Mouse (Mus musculus) activated CD4-positive, CD25-positive, alpha-beta regulatory T cell, adult 4 months (primary cell): ENCODE measurements around the gene Eri3. TPM values are rescaled to one million over a fixed set of nuclear protein-coding genes. Genes with fewer than 3 reads are reported as not detected.

ENCODE experiments used
- ATAC-seq: one replicate; pipeline ENCODE4 v1.8.0; 2017
- polyA plus RNA-seq, 2 experiments: library from polyadenylated mRNA; unstranded; fragments of 100-300 nt; shearing (Covaris generic); gene quantifications; one replicate each; pipeline ENCODE4 v1.2.1; 2017

Gene Eri3
- polyA plus RNA-seq, result 10 to 100 TPM; 40.9 to 47.1 TPM

DNA sequence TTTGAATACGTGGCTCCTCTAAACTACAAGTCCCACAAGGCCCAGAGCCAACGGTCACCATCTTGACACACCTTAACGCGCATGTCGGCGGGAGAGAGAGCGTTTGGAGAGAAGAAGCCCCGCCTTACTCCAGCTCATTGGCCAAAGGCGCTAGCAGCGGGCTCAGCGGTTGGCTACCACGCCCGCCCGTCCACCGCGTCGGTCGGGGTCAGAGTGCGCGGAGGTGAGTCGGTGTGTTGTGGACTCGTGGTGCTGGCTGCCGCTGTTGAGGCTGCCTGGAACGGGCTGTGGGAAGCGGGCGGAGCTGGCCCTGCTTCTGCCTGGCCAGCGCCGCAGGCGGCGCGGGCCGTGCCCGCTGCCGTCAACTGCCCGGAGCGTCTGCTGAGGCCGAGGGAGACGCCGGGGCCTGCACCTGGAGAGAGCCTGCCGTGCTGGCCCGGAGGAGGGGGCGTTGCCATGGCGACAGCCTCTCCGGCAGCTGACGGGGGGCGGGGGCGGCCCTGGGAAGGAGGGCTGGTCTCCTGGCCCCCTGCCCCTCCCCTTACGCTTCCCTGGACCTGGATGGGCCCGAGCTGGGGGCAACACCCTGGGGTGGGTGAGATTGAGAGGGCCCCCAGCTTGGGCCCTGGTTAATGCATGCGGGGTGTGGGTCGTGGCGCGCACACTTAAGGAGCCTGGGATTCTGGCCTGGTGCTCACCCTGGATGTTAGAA is at the start of gene Eri3:
Gene Eri3, plus strand, starts transcription at position 226 of the 712 bp plus-strand sequence.
- peak; percentile 100 for ATAC-seq

DNA sequence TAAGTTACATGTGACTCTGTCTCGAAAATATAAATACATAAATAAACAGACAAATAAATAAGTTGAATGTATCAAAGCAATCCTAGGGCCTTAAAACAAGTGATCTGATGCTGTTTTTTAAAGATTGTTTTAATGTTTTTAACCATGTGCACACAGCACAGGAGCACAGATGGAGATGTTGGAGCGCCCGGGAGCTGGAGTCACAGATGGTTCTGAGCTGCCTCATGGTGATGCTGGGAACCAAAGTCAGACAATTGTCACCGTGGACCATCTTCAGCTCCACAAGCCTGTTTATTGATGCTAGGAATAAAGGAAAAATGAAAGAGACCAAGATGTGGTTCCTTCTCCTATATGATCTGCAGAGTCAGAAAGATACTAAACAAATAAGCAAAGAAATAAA is 31.9 kb upstream of the Eri3 start:
- no peak for ATAC-seq

GRCm38 (mm10) chr4:117521350-117521749 is 28.8 kb upstream of the Eri3 start:
- no peak for ATAC-seq

DNA sequence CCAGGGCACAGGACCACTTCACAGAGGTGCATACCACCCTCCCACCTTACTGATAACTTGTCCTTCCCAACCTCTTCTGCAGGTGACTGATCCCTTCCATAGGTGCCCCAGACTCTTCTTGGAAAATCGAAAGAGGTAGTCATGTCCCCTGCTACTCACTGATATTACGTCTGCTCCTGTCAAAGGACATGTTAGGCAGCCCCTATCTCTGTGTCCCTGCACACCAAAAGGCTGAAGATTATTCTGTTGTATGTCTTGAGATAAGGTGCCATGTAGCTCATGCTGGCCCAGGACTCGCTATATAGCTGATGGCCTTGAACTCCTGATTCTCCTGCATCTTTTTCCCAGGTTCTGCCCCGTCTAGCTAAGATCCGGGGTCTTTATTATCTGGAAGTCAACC is 24.2 kb upstream of the Eri3 start:
- ATAC-seq, result no peak

- ATAC-seq, result no peak
These were observed 22.9 kb upstream of the Eri3 start for GRCm38 (mm10) chr4:117527116-117527899.

- no peak for ATAC-seq
These were observed 22.2 kb upstream of the Eri3 start for GRCm38 (mm10) chr4:117527952-117528351.

DNA sequence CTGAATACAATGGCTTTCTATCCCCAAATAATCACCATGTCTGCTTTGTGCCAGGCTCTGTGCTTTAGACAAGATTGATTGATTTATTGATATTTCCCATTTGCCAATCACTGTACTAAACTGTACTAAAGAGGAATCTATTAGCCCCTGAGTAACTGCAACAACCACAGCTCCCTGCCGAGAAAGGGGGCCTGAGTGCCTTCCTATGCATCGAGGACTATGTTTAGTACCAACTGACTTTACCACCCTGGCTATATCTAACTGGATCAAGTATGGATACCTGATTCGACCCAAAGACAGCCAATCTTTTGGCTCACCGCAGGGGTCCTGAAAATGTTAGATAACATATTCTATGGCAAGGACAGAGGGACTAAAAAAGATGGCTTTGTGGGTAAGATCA is 20.3 kb upstream of the Eri3 start:
- ATAC-seq, result no peak

DNA sequence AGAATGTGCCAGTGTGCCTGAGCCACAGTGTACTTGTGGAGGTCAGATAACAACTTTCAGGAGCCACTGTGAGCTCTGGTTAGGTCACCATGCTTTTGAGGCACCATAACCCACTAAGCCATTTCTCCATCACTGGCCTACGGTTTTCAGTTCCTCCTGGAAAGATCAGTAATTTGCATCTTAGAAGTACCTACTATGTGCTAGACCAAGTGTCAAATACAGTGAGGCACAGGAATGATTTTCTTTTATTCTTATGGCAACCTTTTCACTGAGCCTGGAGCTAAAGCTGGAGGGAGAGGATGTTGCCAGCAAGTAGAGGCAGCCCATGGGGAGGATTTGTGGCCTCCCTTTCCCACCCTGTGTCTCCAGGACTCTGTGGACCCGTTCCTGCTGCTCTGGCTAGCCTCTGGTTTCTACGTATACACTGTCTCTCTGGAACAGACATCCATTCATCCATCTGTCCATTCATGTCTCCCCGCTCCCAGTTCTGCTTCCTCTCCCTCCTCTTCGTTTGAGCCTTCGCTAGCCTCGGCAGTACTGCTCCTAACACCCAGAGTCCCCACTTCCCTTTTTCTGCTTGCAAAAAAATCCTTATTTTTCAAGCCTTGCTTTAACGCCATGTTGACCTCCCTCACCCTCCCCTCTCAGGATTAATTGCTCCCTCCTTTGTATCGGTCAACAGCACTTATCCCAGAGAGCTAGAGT is 14.5 kb upstream of the Eri3 start:
- ATAC-seq, result no peak

GRCm38 (mm10) chr4:117537002-117537401 is 13.2 kb upstream of the Eri3 start:
- no peak for ATAC-seq

GRCm38 (mm10) chr4:117539329-117539980 is 10.7 kb upstream of the Eri3 start:
- no peak for ATAC-seq

DNA sequence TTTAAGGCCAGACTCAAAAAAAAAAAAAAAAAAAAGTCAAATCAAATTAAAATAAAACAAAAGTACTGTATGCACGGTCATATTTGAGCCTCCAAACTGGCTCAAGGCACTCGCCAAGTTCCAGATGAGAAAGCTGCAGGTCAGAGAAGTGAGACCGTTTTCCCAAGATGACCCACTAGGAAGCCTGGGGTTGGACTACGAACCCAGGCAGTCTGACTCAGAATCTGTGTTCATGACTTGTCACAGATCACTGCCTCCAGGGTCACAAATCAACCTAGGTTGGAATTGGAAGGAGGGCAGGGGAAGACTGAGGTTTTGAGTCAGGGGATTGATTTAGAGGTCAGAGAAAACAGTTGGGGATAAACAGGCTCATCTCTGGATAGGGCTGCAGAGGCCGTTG is 9.6 kb upstream of the Eri3 start:
- no peak for ATAC-seq

- ATAC-seq, result no peak
These were observed 4.7 kb upstream of the Eri3 start for GRCm38 (mm10) chr4:117545448-117545847.

DNA sequence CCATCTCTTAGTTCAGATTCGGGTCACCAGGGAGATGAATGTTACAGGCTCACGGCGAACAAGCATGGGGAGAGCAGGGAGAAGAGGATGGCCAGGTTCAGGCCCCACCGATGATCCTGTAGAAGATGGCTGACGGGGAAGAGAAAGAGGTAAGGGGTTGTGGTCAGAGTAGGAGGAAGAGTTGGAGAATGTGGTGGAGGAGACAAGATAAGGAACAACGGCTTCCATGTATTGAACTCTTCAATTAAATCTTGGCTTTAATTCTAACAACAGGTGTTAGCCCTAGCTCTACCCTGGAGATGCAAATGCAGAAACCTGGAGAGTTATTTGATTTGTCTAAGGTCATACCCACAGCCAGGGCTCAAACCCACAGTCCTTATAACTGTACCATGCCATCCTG is 3.5 kb upstream of the Eri3 start:
- ATAC-seq, result no peak

GRCm38 (mm10) chr4:117549576-117549975 is 589 bp upstream of the Eri3 start:
- ATAC-seq, result no peak

GRCm38 (mm10) chr4:117551144-117552000 is 1.2 kb downstream of the Eri3 start:
- no peak for ATAC-seq

- ATAC-seq, result no peak
These were observed 5.3 kb downstream of the Eri3 start for GRCm38 (mm10) chr4:117555495-117555894.

GRCm38 (mm10) chr4:117556372-117556771 is 6.2 kb downstream of the Eri3 start:
- no peak for ATAC-seq

DNA sequence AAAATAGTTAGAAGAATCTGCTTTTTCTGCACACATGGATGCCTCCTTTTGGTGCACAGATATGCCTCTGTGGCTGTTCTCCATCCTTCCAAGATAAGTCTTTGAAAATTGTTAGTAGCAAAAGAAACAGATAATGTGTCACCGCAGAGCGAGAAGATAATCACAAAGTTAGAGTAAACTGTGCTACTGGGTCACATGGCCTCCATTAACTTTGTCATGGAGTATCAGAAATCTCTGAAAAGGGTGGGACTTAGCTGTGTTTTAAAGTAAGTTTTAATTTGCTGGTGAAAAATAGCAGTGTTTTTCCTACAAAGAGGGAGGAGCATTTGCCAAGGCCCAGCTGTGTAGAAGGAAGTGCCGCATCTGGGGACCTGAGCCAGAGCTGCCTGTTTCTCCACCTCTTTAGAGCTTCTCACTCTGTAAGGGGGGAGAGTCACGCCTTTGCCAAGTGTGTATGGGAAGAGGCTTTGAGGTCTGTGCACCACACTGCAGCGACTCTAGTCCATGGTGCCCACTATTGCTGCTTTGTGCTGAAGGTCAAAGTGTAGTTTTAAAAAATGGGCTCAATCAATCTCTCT is 7.0 kb downstream of the Eri3 start:
- no peak for ATAC-seq

- no peak for ATAC-seq
These were observed 13.8 kb downstream of the Eri3 start for GRCm38 (mm10) chr4:117563967-117564366.

GRCm38 (mm10) chr4:117568846-117569245 is 18.7 kb downstream of the Eri3 start:
- no peak for ATAC-seq

DNA sequence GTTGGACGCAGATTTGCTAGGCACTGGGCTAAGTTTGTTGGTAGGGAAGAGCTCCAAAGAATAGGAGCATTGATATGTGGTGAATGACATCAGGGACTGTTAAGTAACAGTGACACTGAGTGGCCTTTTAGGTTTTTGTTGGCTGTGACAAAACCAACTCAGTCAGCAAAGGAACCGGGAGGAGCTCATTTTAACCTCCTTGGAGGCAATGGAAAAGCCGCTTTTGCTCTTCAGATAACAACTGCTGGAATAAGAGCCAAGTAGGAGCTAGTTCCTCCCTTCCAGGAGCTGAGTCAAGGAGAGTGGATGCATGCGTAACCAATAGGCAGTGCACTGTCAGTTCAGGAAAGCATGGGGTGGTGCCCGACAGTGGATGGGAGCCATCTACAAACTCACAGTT is 20.8 kb downstream of the Eri3 start:
- ATAC-seq, result no peak

GRCm38 (mm10) chr4:117577579-117577978 is 27.4 kb downstream of the Eri3 start:
- ATAC-seq, result no peak
